Mouse (Mus musculus) bone marrow macrophage, adult 2 months (primary cell): ENCODE results near the gene Mtap.

ENCODE experiments used
- CTCF ChIP-seq: IDR thresholded peaks from 2 replicates; pipeline ENCODE4 v1.5.1; 2012; ENCODE audit warnings: low read depth, mild to moderate bottlenecking, low read length, moderate library complexity
- POLR2A ChIP-seq: IDR thresholded peaks from 2 replicates; pipeline ENCODE4 v1.6.1; 2012; ENCODE audit warnings: mild to moderate bottlenecking, low read depth, low read length, borderline replicate concordance

DNA sequence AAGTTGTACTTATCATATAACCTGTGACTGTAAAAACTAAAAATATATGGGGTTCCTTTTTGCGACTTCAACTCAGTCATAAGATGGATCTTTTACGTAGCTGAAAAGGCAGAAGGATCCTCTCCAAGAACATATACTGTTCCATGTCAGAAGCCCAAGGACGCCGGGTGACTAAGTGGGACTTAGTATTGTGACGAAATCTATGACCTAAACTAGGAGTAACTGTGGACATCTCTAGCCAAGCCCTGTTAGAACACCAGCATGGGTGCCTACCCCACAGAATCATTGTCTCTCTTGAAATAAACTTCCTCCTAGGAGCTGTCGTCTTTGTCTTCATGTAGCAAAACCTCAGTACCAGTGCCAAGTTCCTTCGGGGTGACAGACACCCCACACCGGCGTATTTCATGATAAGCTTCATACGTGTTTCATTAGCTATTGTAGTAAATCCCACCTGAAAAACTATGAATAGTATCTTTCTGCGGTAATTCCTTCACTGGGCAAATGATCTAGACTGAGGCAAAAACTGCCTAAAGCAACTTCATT lies 24.7 kb upstream of the Mtap start:
- TF ChIP-seq CTCF (no peak), POLR2A (no peak)
